Mouse (Mus musculus) CH12.LX (cell line): ENCODE measurements around the gene Syne4.

Experiments used
- ELF1 ChIP-seq: IDR thresholded peaks from 2 replicates; pipeline ENCODE4 v1.6.1; 2014; ENCODE audit warnings: low read depth, mild to moderate bottlenecking, inconsistent platforms, low read length, improper control_type of control experiment
- EP300 ChIP-seq: IDR thresholded peaks from 2 replicates; pipeline ENCODE4 v1.6.1; 2011; ENCODE audit warnings: low read length, improper control_type of control experiment
- HCFC1 ChIP-seq: IDR thresholded peaks from 2 replicates; pipeline ENCODE4 v1.6.1; 2012; ENCODE audit warnings: low read depth, mild to moderate bottlenecking, inconsistent platforms, low read length, improper control_type of control experiment
- MYC ChIP-seq: IDR thresholded peaks from 2 replicates; pipeline ENCODE4 v1.6.1; 2011; ENCODE audit warnings: low read depth, mild to moderate bottlenecking, improper control_type of control experiment, low read length
- POLR2A ChIP-seq: IDR thresholded peaks from 2 replicates; pipeline ENCODE4 v1.6.1; 2011; ENCODE audit warnings: low read depth, mild to moderate bottlenecking, improper control_type of control experiment, low read length
- SMC3 ChIP-seq: IDR thresholded peaks from 2 replicates; pipeline ENCODE4 v1.6.1; 2011; ENCODE audit warnings: low read depth, low read length, improper control_type of control experiment

DNA sequence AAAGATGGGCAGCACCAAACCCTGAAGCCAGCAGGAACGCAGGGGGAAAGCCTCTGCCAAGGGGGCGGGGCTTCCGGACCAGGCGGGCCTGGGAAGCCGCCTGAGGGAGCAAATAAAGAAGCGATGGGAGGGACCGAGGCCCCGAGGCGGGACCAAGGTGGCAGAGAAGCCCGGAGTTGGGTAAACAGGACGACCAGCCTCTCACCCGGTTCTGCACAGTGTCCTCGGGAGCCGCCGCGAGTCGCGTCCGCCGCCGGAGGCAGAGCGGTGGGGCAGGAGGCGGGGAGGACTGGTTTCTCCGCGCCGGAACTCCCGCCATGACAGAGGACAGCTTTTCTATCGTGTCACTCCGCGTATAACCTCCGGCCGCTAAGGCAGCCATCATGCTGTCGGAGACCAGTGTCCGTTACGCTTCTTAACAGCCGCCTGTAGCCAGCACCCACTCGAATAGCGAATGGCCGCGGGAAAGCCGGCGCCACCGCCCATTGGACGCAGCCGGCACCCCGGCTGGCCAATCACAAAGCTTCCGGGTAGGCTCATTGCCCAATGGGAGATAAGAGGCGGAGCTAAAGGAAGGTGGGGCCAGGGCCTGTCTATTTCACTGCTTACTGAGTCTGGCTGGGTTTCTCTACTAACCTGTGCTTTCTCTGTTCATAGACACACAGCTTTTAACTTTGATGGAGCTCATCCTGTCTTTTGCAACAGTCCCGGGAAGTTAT is 34.5 kb upstream of the Syne4 start, which contains the start of the genes Thap8 and Wdr62:
- TF ChIP-seq SMC3 (no peak), POLR2A (peak; percentile 72), EP300 (no peak), MYC (no peak), ELF1 (peak; percentile 84), HCFC1 (no peak; the same call in 1 of the 2 replicates)
